Mouse (Mus musculus) layer of hippocampus, adult 9-10 months (tissue): ENCODE results near the gene Anapc1.

Source experiments
- DNase-seq: peaks from one replicate; pipeline ENCODE4 v3.0.0; 2022; ENCODE audit warnings: low spot score

The Anapc1 gene

GRCm38 (mm10) chr2:128686921-128687557 is at the start of gene Anapc1:
TSS of gene Anapc1 (minus strand) at chr2:128687391.
- peak; percentile 61 for DNase-seq

- no peak for DNase-seq
Measured at GRCm38 (mm10) chr2:128735089-128735488, 47.9 kb upstream of the Anapc1 start.

- no peak for DNase-seq
Measured at GRCm38 (mm10) chr2:128731951-128732350, 44.8 kb upstream of the Anapc1 start.

- DNase-seq = no peak
Measured at GRCm38 (mm10) chr2:128731514-128731913, 44.3 kb upstream of the Anapc1 start.

- DNase-seq = no peak
Measured at GRCm38 (mm10) chr2:128729141-128729540, 42.0 kb upstream of the Anapc1 start.

- DNase-seq = no peak
Measured at GRCm38 (mm10) chr2:128728066-128728465, 40.9 kb upstream of the Anapc1 start.

GRCm38 (mm10) chr2:128727552-128727951 is 40.4 kb upstream of the Anapc1 start:
- DNase-seq = no peak

GRCm38 (mm10) chr2:128726626-128727025 is 39.4 kb upstream of the Anapc1 start:
- no peak for DNase-seq

GRCm38 (mm10) chr2:128726067-128726466 is 38.9 kb upstream of the Anapc1 start:
- DNase-seq = no peak

- DNase-seq = no peak
Measured at GRCm38 (mm10) chr2:128722106-128722710, 35.0 kb upstream of the Anapc1 start.

- no peak for DNase-seq
Measured at GRCm38 (mm10) chr2:128719380-128719779, 32.2 kb upstream of the Anapc1 start.

- DNase-seq = no peak
Measured at GRCm38 (mm10) chr2:128715979-128716378, 28.8 kb upstream of the Anapc1 start.

- DNase-seq = no peak
Measured at GRCm38 (mm10) chr2:128714724-128715241, 27.6 kb upstream of the Anapc1 start.

GRCm38 (mm10) chr2:128713548-128714003 is 26.4 kb upstream of the Anapc1 start:
- no peak for DNase-seq

GRCm38 (mm10) chr2:128712940-128713339 is 25.7 kb upstream of the Anapc1 start:
- no peak for DNase-seq

- no peak for DNase-seq
Measured at GRCm38 (mm10) chr2:128710609-128711008, 23.4 kb upstream of the Anapc1 start.

GRCm38 (mm10) chr2:128709264-128709663 is 22.1 kb upstream of the Anapc1 start:
- DNase-seq = no peak

- no peak for DNase-seq
Measured at GRCm38 (mm10) chr2:128704474-128704873, 17.3 kb upstream of the Anapc1 start.

GRCm38 (mm10) chr2:128699201-128699885 is 12.2 kb upstream of the Anapc1 start:
- DNase-seq = no peak

GRCm38 (mm10) chr2:128698693-128699181 is 11.5 kb upstream of the Anapc1 start, which contains the start of gene Mertk:
TSS of gene Mertk (plus strand) at chr2:128698956.
- peak; percentile 53 for DNase-seq

GRCm38 (mm10) chr2:128698140-128698692 is 11.0 kb upstream of the Anapc1 start:
- DNase-seq = peak; percentile 42

GRCm38 (mm10) chr2:128697566-128697965 is 10.4 kb upstream of the Anapc1 start:
- DNase-seq = no peak
